In the genomic region with DNA sequence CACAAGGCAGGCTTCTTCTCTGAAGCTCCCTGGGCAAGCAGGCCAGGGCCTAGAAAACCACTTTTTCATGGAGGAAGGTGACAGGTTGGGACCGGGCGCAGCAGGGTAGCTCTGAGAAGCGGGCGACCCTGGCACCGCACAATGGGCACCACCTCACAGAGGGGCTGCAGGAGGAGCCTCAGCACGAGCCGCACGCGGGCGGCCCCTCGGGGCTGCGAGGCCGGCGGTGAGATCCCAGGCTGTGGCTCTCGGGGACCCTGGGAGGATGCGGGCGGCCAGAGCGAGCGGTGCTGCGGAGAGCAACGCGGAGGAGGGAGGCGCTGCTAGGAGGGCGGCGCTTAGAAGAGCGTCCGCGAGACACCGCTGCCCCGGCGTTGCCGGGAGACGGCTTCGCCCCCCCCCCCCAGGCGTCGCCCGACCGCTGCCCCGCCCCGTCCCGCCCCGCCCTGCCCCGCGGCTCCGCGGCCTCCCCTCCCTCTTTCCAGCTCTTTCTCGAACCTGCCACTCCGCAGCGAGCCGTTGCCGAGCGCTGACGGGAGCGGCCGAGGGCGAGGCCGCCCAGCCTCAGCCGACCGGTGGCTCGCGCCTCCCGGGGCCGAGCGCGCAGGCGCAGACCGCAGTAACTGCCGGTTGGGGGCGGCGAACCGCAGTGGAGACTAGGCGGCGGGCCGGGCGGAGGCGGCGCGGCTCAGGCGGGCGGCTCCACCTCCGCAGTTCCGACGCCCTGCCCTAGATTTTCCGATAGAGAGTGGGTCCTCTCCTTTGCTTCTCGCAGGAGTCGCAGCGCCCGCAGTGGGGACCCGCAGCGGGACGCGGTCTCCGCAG, we compare ENCODE assay signal across 8 mouse cellular contexts. TPM values are rescaled to one million over a fixed set of nuclear protein-coding genes. Genes with fewer than 3 reads are reported as not detected.
DNase-seq lines count a peak whose midpoint lies in the region; ATAC-seq and TF ChIP-seq lines count a peak whose summit lies in the region.

No protein-coding gene starts in this region.

- intact Hi-C loops in left cerebral cortex, postnatal 36 days (cut with DNase I) = loop anchor here (2.0 to 5.0 kb wide), 3 partner anchors 68 to 222 kb away; no protein-coding TSS in a partner anchor

- H3K27ac ChIP-seq in intestine, postnatal 0 days (ENCODE audit: low read depth, low read length) = no peak overlapping the region
- H3K27ac ChIP-seq in midbrain, embryonic 10.5 days (replicated peaks) = peak overlapping the region; percentile 95

- peak overlapping the region; percentile 62 for H3K9ac ChIP-seq in intestine, postnatal 0 days (ENCODE audit: low read depth, low read length)

- no peaks in the 10 kb centered on the region for H3K9me3 ChIP-seq in intestine, postnatal 0 days (ENCODE audit: control insufficient read depth)
- H3K9me3 ChIP-seq in midbrain, embryonic 10.5 days (replicated peaks) = no peaks in the 10 kb centered on the region

- peak; percentile 95 for ATAC-seq in intestine, postnatal 0 days

- DNase-seq in adrenal gland, postnatal 10 days = peak; percentile 96
- peak; percentile 90 for DNase-seq in embryo, embryonic 9.5 days (ENCODE audit: extremely low spot score)
- peak; percentile 85 to 92 for DNase-seq in gastrocnemius, postnatal 4 days (ENCODE audit: low spot score in 2 of 2)
- peak; percentile 88 to 95 for DNase-seq in left cerebral cortex, postnatal 36 days (ENCODE audit: low spot score in 2 of 2)
- peak; percentile 94 for DNase-seq in midbrain, embryonic 10.5 days (ENCODE audit: low spot score)
- peak; percentile 85 to 87 for DNase-seq in right cerebral cortex, postnatal 36 days (ENCODE audit: low spot score in 2 of 2)
- peak; percentile 86 to 87 for DNase-seq in urinary bladder, postnatal 4 days (ENCODE audit: low spot score in 2 of 2)

- under 1% methylated on average over 62 of the region's 93 CpGs for WGBS in intestine, postnatal 0 days
- WGBS in midbrain, embryonic 10.5 days = under 1% methylated on average over 93 of the region's 93 CpGs

- H3K4me3 ChIP-seq in intestine, postnatal 0 days (ENCODE audit: low read depth, low read length) = peak overlapping the region; percentile 77
- peak overlapping the region; percentile 92 for H3K4me3 ChIP-seq in midbrain, embryonic 10.5 days

- no peaks in the 10 kb centered on the region for H3K36me3 ChIP-seq in intestine, postnatal 0 days (ENCODE audit: control insufficient read depth, insufficient read depth)
- no peaks in the 10 kb centered on the region for H3K36me3 ChIP-seq in midbrain, embryonic 10.5 days

- TF ChIP-seq CTCF in intestine, postnatal 0 days (IDR thresholded peaks at IDR 0.05; ENCODE audit: low read depth) = peak; percentile 15

- H3K4me1 ChIP-seq in intestine, postnatal 0 days (replicated peaks; ENCODE audit: control insufficient read depth, insufficient read depth, low read length) = no peaks in the 10 kb centered on the region
- peaks cover 24% of the 10 kb centered on the region for H3K4me1 ChIP-seq in midbrain, embryonic 10.5 days

- peak overlapping the region; percentile 98 for H3K4me2 ChIP-seq in intestine, postnatal 0 days (replicated peaks; ENCODE audit: low read depth)

- H3K27me3 ChIP-seq in intestine, postnatal 0 days (replicated peaks; ENCODE audit: control insufficient read depth, insufficient read depth, low read length) = no peaks in the 10 kb centered on the region
- H3K27me3 ChIP-seq in midbrain, embryonic 10.5 days (ENCODE audit: low read depth, poor library complexity, severe bottlenecking) = no peaks in the 10 kb centered on the region

RNA-seq across cellular contexts. Expression of a gene that starts 0.8 kb away (rescaled TPM):
- total RNA-seq in adrenal gland, postnatal 10 days (2021) = 10 to 100 TPM; 19.6 to 27.2 TPM
- 10 to 100 TPM; 10.3 to 13.7 TPM for total RNA-seq in gastrocnemius, postnatal 4 days (2021)
- 8.4 and 9.2 TPM in 2 replicates for polyA plus RNA-seq in intestine, postnatal 0 days (2015; fragmentation: Nextera tagmentation; extraction: Ambion mirVana)
- 100 to 1,000 TPM; 153 to 164 TPM for total RNA-seq in left cerebral cortex, postnatal 36 days (2021)
- 55.1 and 56.1 TPM in 2 replicates for polyA plus RNA-seq in midbrain, embryonic 10.5 days (2016; fragmentation: Nextera tagmentation; extraction: Ambion mirVana)

RNA-seq across cellular contexts. Expression of a gene that starts 36.4 kb away (rescaled TPM):
- under 1 TPM; 0.12 to 0.21 TPM for total RNA-seq in adrenal gland, postnatal 10 days (2021)
- not detected for total RNA-seq in gastrocnemius, postnatal 4 days (2021)
- polyA plus RNA-seq in intestine, postnatal 0 days (2015; fragmentation: Nextera tagmentation; extraction: Ambion mirVana) = not detected in 2 replicates
- total RNA-seq in left cerebral cortex, postnatal 36 days (2021) = under 1 TPM in 1 of 2 experiments, not detected in 1; 0.15 TPM
- polyA plus RNA-seq in midbrain, embryonic 10.5 days (2016; fragmentation: Nextera tagmentation; extraction: Ambion mirVana) = 0.10 and 0.21 TPM in 2 replicates

RNA-seq across cellular contexts. Expression of a gene that starts 54.8 kb away (rescaled TPM):
- 10 to 100 TPM; 12.3 to 15.1 TPM for total RNA-seq in adrenal gland, postnatal 10 days (2021)
- total RNA-seq in gastrocnemius, postnatal 4 days (2021) = 10 to 100 TPM; 16.1 to 18.3 TPM
- polyA plus RNA-seq in intestine, postnatal 0 days (2015; fragmentation: Nextera tagmentation; extraction: Ambion mirVana) = 9.1 and 10.9 TPM in 2 replicates
- total RNA-seq in left cerebral cortex, postnatal 36 days (2021) = 1 to 10 TPM; 4.0 to 4.2 TPM
- 77.4 and 83.2 TPM in 2 replicates for polyA plus RNA-seq in midbrain, embryonic 10.5 days (2016; fragmentation: Nextera tagmentation; extraction: Ambion mirVana)

Comparison
In these comparisons a context has a peak if more than half of its experiments do, and no peak if none do; other contexts are left out.
1. RNA of a gene that starts 0.8 kb away (total RNA-seq): 153 to 164 TPM in left cerebral cortex, postnatal 36 days; 19.6 to 27.2 TPM in adrenal gland, postnatal 10 days and 10.3 to 13.7 TPM in gastrocnemius, postnatal 4 days; every median in the first group is over 4 times any median in the second.
2. Peak in every context shown above with its lines, with median percentiles within 50 percentile points of each other: DNase-seq.